Mouse (Mus musculus) brain, embryonic 18.5 days (tissue): ENCODE results near the gene 2300003K06Rik.
"Not testable (repeated sequence)": the region's sequence is repeated elsewhere in the genome, so short reads cannot be mapped to it uniquely, and the experiment has no call there.

Experiments
- DNase-seq: peaks from one replicate; pipeline ENCODE4 v3.0.0-alpha.2; 2012; ENCODE audit warnings: low read depth, low spot score

2300003K06Rik gene

GRCm38 (mm10) chr11:99837966-99838365 is at the start of gene 2300003K06Rik:
TSS of gene 2300003K06Rik (minus strand) at chr11:99838066.
- no peak for DNase-seq

GRCm38 (mm10) chr11:99878887-99879286 is 41.0 kb upstream of the 2300003K06Rik start, which contains the start of gene Gm11567:
TSS of gene Gm11567 (plus strand) at chr11:99879187.
- DNase-seq: not testable (repeated sequence)

GRCm38 (mm10) chr11:99873089-99873488 is 35.2 kb upstream of the 2300003K06Rik start, which contains the start of gene Krtap9-1:
TSS of gene Krtap9-1 (plus strand) at chr11:99873389.
- not testable (repeated sequence) for DNase-seq

GRCm38 (mm10) chr11:99864176-99864575 is 26.3 kb upstream of the 2300003K06Rik start, which contains the start of gene Gm11559:
TSS of gene Gm11559 (plus strand) at chr11:99864476.
- not testable (repeated sequence) for DNase-seq

- DNase-seq: no peak
These were observed 20.9 kb upstream of the 2300003K06Rik start for GRCm38 (mm10) chr11:99858761-99859160.

- DNase-seq: no peak
These were observed 19.8 kb upstream of the 2300003K06Rik start, which contains the start of gene Gm11568 for GRCm38 (mm10) chr11:99857617-99858016. TSS of gene Gm11568 (plus strand) at chr11:99857917.

GRCm38 (mm10) chr11:99854121-99854520 is 16.3 kb upstream of the 2300003K06Rik start:
- DNase-seq: peak; percentile 28

GRCm38 (mm10) chr11:99851508-99851907 is 13.6 kb upstream of the 2300003K06Rik start, which contains the start of gene Krtap4-16:
TSS of gene Krtap4-16 (minus strand) at chr11:99851608.
- DNase-seq: no peak

- DNase-seq: no peak
These were observed 8.9 kb upstream of the 2300003K06Rik start for GRCm38 (mm10) chr11:99846746-99847145.

- no peak for DNase-seq
These were observed 4.3 kb upstream of the 2300003K06Rik start for GRCm38 (mm10) chr11:99842185-99842584.

GRCm38 (mm10) chr11:99815566-99815965 is 22.3 kb downstream of the 2300003K06Rik start, which contains the start of gene Gm11564:
TSS of gene Gm11564 (minus strand) at chr11:99815666.
- DNase-seq: not testable (repeated sequence)

GRCm38 (mm10) chr11:99809792-99810191 is 28.1 kb downstream of the 2300003K06Rik start, which contains the start of gene Krtap4-13:
TSS of gene Krtap4-13 (minus strand) at chr11:99809892.
- DNase-seq: not testable (repeated sequence)

- not testable (repeated sequence) for DNase-seq
These were observed 33.5 kb downstream of the 2300003K06Rik start, which contains the start of gene Gm11554 for GRCm38 (mm10) chr11:99804346-99804745. TSS of gene Gm11554 (minus strand) at chr11:99804446.

GRCm38 (mm10) chr11:99798832-99799231 is 39.0 kb downstream of the 2300003K06Rik start, which contains the start of gene Gm11569:
TSS of gene Gm11569 (minus strand) at chr11:99798932.
- not testable (repeated sequence) for DNase-seq

- no peak for DNase-seq
These were observed 44.5 kb downstream of the 2300003K06Rik start, which contains the start of gene Gm11596 for GRCm38 (mm10) chr11:99793367-99793766. TSS of gene Gm11596 (minus strand) at chr11:99793467.
